7 mouse cellular contexts compared by ENCODE assay signal in genomic region chr12:102878901-102879300, GRCm38 (mm10). TPM values are rescaled to one million over a fixed set of nuclear protein-coding genes. Genes with fewer than 3 reads are reported as not detected.
DNase-seq lines count a peak whose midpoint lies in the region; TF ChIP-seq lines count a peak whose summit lies in the region.

No protein-coding gene starts in this region.

- no peak overlapping the region for H3K27ac ChIP-seq in spleen, adult 2 months (ENCODE audit: insufficient read depth, low read length)
- peak overlapping the region; percentile 98 for H3K27ac ChIP-seq in forebrain, embryonic 10.5 days

- H3K27me3 ChIP-seq in spleen, adult 2 months (ENCODE audit: control insufficient read depth, insufficient read depth, low read length), result no peaks in the 10 kb centered on the region
- no peaks in the 10 kb centered on the region for H3K27me3 ChIP-seq in forebrain, embryonic 10.5 days (ENCODE audit: poor library complexity, severe bottlenecking)

- TF ChIP-seq CTCF in spleen, adult 2 months (IDR thresholded peaks at IDR 0.05; ENCODE audit: extremely low read depth, insufficient read depth, insufficient read length, insufficient replicate concordance), result no peak

- no peaks in the 10 kb centered on the region for H3K9me3 ChIP-seq in forebrain, embryonic 10.5 days

- H3K36me3 ChIP-seq in spleen, adult 2 months (ENCODE audit: control insufficient read depth, insufficient read depth, low read length), result no peaks in the 10 kb centered on the region
- H3K36me3 ChIP-seq in forebrain, embryonic 10.5 days (replicated peaks), result no peaks in the 10 kb centered on the region

- peak overlapping the region; percentile 78 for H3K4me3 ChIP-seq in spleen, adult 2 months (ENCODE audit: extremely low read depth, insufficient read depth, insufficient read length)
- H3K4me3 ChIP-seq in forebrain, embryonic 10.5 days, result peak overlapping the region; percentile 96

- 43% methylated on average over 7 of the region's 7 CpGs for WGBS in spleen, adult 2 months
- WGBS in forebrain, embryonic 10.5 days, result 45% methylated on average over 7 of the region's 7 CpGs

- TF ChIP-seq POLR2A in spleen, adult 2 months (IDR thresholded peaks at IDR 0.05; ENCODE audit: low read depth, low read length), result no peak

- peaks cover 4% of the 10 kb centered on the region; the same call in 1 of the 2 replicates for H3K4me1 ChIP-seq in spleen, adult 2 months (ENCODE audit: control insufficient read depth, insufficient read depth, insufficient read length)
- H3K4me1 ChIP-seq in forebrain, embryonic 10.5 days, result peaks cover 24% of the 10 kb centered on the region

- no peak for DNase-seq in spleen, adult 2 months (ENCODE audit: low read depth in 1 of 2, low spot score in 2 of 2)
- DNase-seq in spleen, adult 18-20 months, result no peak
- no peak for DNase-seq in forebrain, embryonic 10.5 days (ENCODE audit: extremely low spot score, low spot score)
- DNase-seq in hindlimb bud, embryonic 11.5 days (ENCODE audit: extremely low spot score, low read depth, low spot score), result peak; percentile 5
- peak; percentile 31 for DNase-seq in lung, postnatal 10 days
- no peak for DNase-seq in T-cell, adult 2 months (ENCODE audit: low spot score)
- DNase-seq in natural killer cell, adult 2 months (ENCODE audit: low spot score in 2 of 2), result no peak

RNA-seq across cellular contexts. Expression of gene Btbd7, which starts 0.6 kb away (rescaled TPM):
- polyA plus RNA-seq in spleen, adult 2 months (2012; rRNA removed), result 7.0 and 8.2 TPM in 2 replicates
- polyA plus RNA-seq in forebrain, embryonic 10.5 days (2016; fragmentation: Nextera tagmentation; extraction: Ambion mirVana), result 16.1 and 17.1 TPM in 2 replicates

RNA-seq across cellular contexts. Expression of gene Cox8c, which starts 20.2 kb away (rescaled TPM):
- polyA plus RNA-seq in spleen, adult 2 months (2012; rRNA removed), result not detected in 2 replicates
- not detected in 2 replicates for polyA plus RNA-seq in forebrain, embryonic 10.5 days (2016; fragmentation: Nextera tagmentation; extraction: Ambion mirVana)

Comparison
In these comparisons a context has a peak if more than half of its experiments do, and no peak if none do; other contexts are left out.
1. DNase-seq: peak in hindlimb bud, embryonic 11.5 days (single experiment) and lung, postnatal 10 days (single experiment); none in spleen, adult 2 months (0 of 2), spleen, adult 18-20 months (0 of 2), forebrain, embryonic 10.5 days (single experiment), T-cell, adult 2 months (single experiment) and natural killer cell, adult 2 months (0 of 2).